Mouse (Mus musculus) liver, embryonic 16.5 days (tissue): ENCODE measurements around the gene Fdx1l. TPM values are rescaled to one million over a fixed set of nuclear protein-coding genes. Genes with fewer than 3 reads are reported as not detected.

Source experiments
- microRNA counts: library from miRNA; unstranded; fragments of <30 nt; microRNA quantifications from one replicate; lab custom pipeline; 2016
- microRNA-seq: library from miRNA; unstranded; fragments of <30 nt; microRNA quantifications from one replicate; pipeline ENCODE4, GENCODE M21; 2016
- polyA plus RNA-seq: library from polyadenylated mRNA; unstranded; fragments of >200 nt; fragmentation: Nextera tagmentation; extraction: Ambion mirVana; gene quantifications from 2 replicates; pipeline ENCODE4 v1.2.1, GENCODE M21; 2015

Gene Fdx1l
- polyA plus RNA-seq, 1 experiment from 2014 or later, result 26.6 TPM

MicroRNAs encoded within 50 kb of the gene (microRNA counts, 519-probe panel; counts per million panel counts)
- 2,861 counts per million, percentile 78 among the panel's probes with 10 or more counts for microRNA mmu-miR-1900 (lab: Ali Mortazavi, UCI)

Small RNA genes within 50 kb of the gene (microRNA-seq; reads per million reads assigned to microRNA genes)
- gene Mir1900 (not detected), gene Mir7082 (not detected)

Other genes starting within 250 kb of the Fdx1l start
- 4.4 and 6.7 TPM in 2 replicates for gene A230050P20Rik, start 205.0 kb downstream of the Fdx1l start, polyA plus RNA-seq
- 8.8 and 10.0 TPM in 2 replicates for gene Angptl6, start 193.9 kb downstream of the Fdx1l start, polyA plus RNA-seq
- 42.9 and 46.2 TPM in 2 replicates for gene Ppan, start 185.4 kb downstream of the Fdx1l start, polyA plus RNA-seq
- 149 and 161 TPM in 2 replicates for gene Eif3g, start 175.0 kb downstream of the Fdx1l start, polyA plus RNA-seq
- 53.4 and 55.7 TPM in 2 replicates for gene Dnmt1, start 113.7 kb downstream of the Fdx1l start, polyA plus RNA-seq
- gene S1pr2, start 96.8 kb downstream of the Fdx1l start, polyA plus RNA-seq, result 3.1 and 3.5 TPM in 2 replicates
- 58.0 and 59.8 TPM in 2 replicates for gene Mrpl4, start 70.9 kb downstream of the Fdx1l start, polyA plus RNA-seq
- 10.6 and 11.9 TPM in 2 replicates for gene Icam1, start 57.6 kb downstream of the Fdx1l start, polyA plus RNA-seq
- 172 and 184 TPM in 2 replicates for gene Icam4, start 44.2 kb downstream of the Fdx1l start, polyA plus RNA-seq
- 0.26 and 0.30 TPM in 2 replicates for gene Icam5, start 41.5 kb downstream of the Fdx1l start, polyA plus RNA-seq
- 0.43 TPM in 1 of 2 replicates, not detected in the other for gene Zglp1, start 6.5 kb downstream of the Fdx1l start, polyA plus RNA-seq
- gene Gm49373, start 518 bp downstream of the Fdx1l start, polyA plus RNA-seq, result 0.18 and 0.20 TPM in 2 replicates
- gene Gm38431, start 18.4 kb upstream of the Fdx1l start, polyA plus RNA-seq, result 0.85 and 1.6 TPM in 2 replicates
- 17.6 and 19.8 TPM in 2 replicates for gene Raver1, start 18.4 kb upstream of the Fdx1l start, polyA plus RNA-seq
- 8.0 and 8.9 TPM in 2 replicates for gene Tyk2, start 57.6 kb upstream of the Fdx1l start, polyA plus RNA-seq
- gene Cdc37, start 76.4 kb upstream of the Fdx1l start, polyA plus RNA-seq, result 104 and 106 TPM in 2 replicates
- 1.6 and 1.9 TPM in 2 replicates for gene Pde4a, start 92.1 kb upstream of the Fdx1l start, polyA plus RNA-seq
- 26.2 and 27.7 TPM in 2 replicates for gene Keap1, start 165.7 kb upstream of the Fdx1l start, polyA plus RNA-seq
- 0.13 and 0.14 TPM in 2 replicates for gene S1pr5, start 174.8 kb upstream of the Fdx1l start, polyA plus RNA-seq
- gene Atg4d, start 191.7 kb upstream of the Fdx1l start, polyA plus RNA-seq, result 90.4 and 95.3 TPM in 2 replicates
- 5.5 and 8.1 TPM in 2 replicates for gene Kri1, start 214.4 kb upstream of the Fdx1l start, polyA plus RNA-seq
- gene Cdkn2d, start 217.8 kb upstream of the Fdx1l start, polyA plus RNA-seq, result 120 and 128 TPM in 2 replicates
- gene Ap1m2, start 238.7 kb upstream of the Fdx1l start, polyA plus RNA-seq, result 0.08 and 1.1 TPM in 2 replicates
- gene Slc44a2, start 247.1 kb upstream of the Fdx1l start, polyA plus RNA-seq, result 16.9 TPM in 2 replicates